Mouse (Mus musculus): ENCODE data around the gene Epb41l2. TPM values are rescaled to one million over a fixed set of nuclear protein-coding genes. Genes with fewer than 3 reads are reported as not detected.

The Epb41l2 gene
- polyA plus RNA-seq, 1 experiment from 2014 or later, result 95.3 TPM

DNA sequence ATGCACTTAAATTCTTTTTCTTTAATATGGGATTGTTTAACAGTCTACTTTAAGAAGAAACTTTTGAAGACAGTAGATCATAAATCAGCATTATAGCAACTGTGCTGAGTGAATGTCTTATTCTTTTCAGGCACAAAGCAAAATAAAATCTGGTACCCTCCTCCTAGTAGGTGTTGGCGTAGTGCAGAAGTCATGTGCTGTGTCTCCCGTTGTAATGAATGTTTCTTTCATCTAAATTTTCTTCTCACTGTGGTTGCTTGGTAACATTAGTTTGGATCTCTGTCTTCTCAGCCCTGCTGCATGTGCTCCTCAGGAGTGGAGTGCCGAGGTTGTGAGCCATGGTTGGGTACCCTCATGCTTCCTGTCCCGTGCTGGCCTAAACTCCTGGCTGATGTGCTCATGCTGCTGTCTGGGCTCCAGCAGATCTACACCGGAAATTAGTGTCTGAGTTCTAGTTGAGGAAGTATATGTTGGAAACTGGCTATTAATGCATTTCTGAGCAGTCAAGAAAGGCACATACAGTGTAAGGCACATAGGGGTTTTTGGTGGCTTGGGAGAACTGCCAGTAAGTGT is 87.4 kb downstream of the Epb41l2 start:
- no peak overlapping the region for H3K4me3 ChIP-seq (ENCODE audit: low read length)
- peaks cover 16% of the 10 kb centered on the region for H3K36me3 ChIP-seq (ENCODE audit: control insufficient read depth, insufficient read depth, low read length)
- H3K9ac ChIP-seq (ENCODE audit: low read length), result no peak overlapping the region
- no peak overlapping the region for H3K4me2 ChIP-seq (ENCODE audit: low read depth, low read length)
- H3K27me3 ChIP-seq (ENCODE audit: control insufficient read depth, insufficient read depth, low read depth, low read length), result no peaks in the 10 kb centered on the region
- peak overlapping the region; percentile 50 for H3K27ac ChIP-seq (ENCODE audit: low read length)
- H3K4me1 ChIP-seq (replicated peaks; ENCODE audit: control insufficient read depth, insufficient read depth, low read length), result peaks cover 20% of the 10 kb centered on the region
- 59% methylated on average over 5 of the region's 5 CpGs for WGBS
- H3K9me3 ChIP-seq (ENCODE audit: control insufficient read depth, low read length), result no peaks in the 10 kb centered on the region
- ATAC-seq (ENCODE audit: low read depth), result peak; percentile 69

DNA sequence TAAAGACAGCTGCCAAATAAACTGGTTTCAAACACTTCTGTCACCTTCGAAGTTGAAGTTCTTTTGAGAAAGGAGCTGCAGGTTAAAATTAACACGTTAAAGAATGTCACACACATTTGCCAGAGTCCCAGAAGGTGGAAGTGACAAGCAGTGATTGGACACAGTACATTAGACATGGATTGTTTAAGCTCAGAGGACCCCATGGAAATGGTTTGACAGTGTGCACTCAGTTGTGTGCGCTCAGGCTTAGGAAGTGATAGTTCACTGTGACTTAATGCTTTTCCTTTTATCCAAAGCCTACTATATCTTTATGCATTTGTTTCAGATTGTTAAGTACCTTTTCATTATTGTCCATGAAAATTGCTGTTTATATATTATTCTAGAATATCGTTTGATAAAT is 89.1 kb downstream of the Epb41l2 start:
- no peak overlapping the region for H3K4me2 ChIP-seq (ENCODE audit: low read depth, low read length)
- H3K4me3 ChIP-seq (ENCODE audit: low read length), result no peak overlapping the region
- no peaks in the 10 kb centered on the region for H3K27me3 ChIP-seq (ENCODE audit: control insufficient read depth, insufficient read depth, low read depth, low read length)
- no peak overlapping the region for H3K9ac ChIP-seq (ENCODE audit: low read length)
- peaks cover 20% of the 10 kb centered on the region for H3K4me1 ChIP-seq (replicated peaks; ENCODE audit: control insufficient read depth, insufficient read depth, low read length)
- WGBS, result 61% methylated on average over 4 of the region's 4 CpGs
- H3K27ac ChIP-seq (ENCODE audit: low read length), result no peak overlapping the region
- ATAC-seq (ENCODE audit: low read depth), result no peak
- H3K36me3 ChIP-seq (ENCODE audit: control insufficient read depth, insufficient read depth, low read length), result peaks cover 15% of the 10 kb centered on the region
- H3K9me3 ChIP-seq (ENCODE audit: control insufficient read depth, low read length), result no peaks in the 10 kb centered on the region

DNA sequence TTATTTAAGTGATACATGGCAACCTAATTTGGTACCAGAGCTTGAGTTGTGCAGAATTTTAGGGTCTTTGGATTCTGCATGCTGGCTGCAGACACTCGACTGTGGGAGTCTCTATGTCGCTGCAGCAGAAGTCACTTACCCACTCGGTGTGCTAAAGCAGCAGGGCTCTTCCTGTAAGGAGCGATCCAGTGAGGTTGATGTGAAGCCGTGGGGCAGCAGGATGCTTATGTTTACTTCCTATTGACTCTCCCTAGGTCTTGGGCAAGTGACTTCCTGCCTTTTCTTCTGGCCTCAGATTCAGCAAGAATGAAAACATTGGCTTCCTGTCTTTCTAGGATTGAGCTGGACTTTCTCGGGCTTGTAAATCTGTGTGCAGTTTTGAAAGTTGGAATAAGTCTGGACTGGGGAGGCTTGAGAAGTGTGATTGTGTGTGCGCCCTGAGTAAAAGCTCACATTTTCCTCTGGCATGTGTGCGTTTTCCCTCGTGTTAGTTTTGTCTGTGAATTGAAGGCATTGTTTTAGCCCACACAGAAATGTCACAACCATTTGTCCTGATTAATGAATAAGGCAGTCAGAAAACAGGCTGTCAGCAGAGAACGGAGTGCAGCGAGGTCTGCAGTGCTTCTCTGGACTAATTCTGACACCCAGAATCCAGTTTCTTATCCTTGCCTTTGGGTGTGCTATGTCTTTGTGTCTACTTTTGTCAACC is 89.9 kb downstream of the Epb41l2 start:
- peak overlapping the region; percentile 80 for H3K27ac ChIP-seq (ENCODE audit: low read length)
- no peaks in the 10 kb centered on the region for H3K27me3 ChIP-seq (ENCODE audit: control insufficient read depth, insufficient read depth, low read depth, low read length)
- WGBS, result 23% methylated on average over 11 of the region's 11 CpGs
- peak; percentile 75 for ATAC-seq (ENCODE audit: low read depth)
- H3K4me3 ChIP-seq (ENCODE audit: low read length), result peak overlapping the region; percentile 14; the same call in 1 of the 2 replicates
- H3K36me3 ChIP-seq (ENCODE audit: control insufficient read depth, insufficient read depth, low read length), result peaks cover 7% of the 10 kb centered on the region
- H3K4me2 ChIP-seq (ENCODE audit: low read depth, low read length), result peak overlapping the region; percentile 31
- peak overlapping the region; percentile 26; the same call in 1 of the 2 replicates for H3K9ac ChIP-seq (ENCODE audit: low read length)
- H3K9me3 ChIP-seq (ENCODE audit: control insufficient read depth, low read length), result no peaks in the 10 kb centered on the region
- peaks cover 20% of the 10 kb centered on the region for H3K4me1 ChIP-seq (replicated peaks; ENCODE audit: control insufficient read depth, insufficient read depth, low read length)

DNA sequence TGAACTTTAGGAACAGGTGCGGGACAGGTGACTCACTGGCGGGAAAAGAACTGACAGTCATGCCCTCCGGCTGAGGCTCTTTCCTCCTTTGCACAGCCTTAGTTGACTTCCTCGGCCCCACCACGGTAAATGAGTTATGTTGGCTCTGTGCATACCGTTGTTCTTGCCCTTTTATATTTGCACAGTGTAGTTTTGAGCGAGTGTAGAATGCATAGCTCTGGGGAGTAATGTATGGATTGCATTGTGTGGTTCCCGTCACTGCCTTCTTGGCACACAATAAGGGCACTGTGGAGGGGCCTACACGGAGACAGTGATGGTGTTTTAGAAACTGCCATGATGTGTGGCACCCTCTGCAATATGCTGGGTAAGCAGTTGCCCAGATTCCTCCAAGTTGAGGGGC is 93.6 kb downstream of the Epb41l2 start:
- Histone ChIP-seq H3K36me3 (ENCODE audit: control insufficient read depth, insufficient read depth, low read length) (no peaks in the 10 kb centered on the region), H3K4me1 (replicated peaks; ENCODE audit: control insufficient read depth, insufficient read depth, low read length) (peaks cover 10% of the 10 kb centered on the region), H3K27me3 (ENCODE audit: control insufficient read depth, insufficient read depth, low read depth, low read length) (no peaks in the 10 kb centered on the region), H3K4me3 (ENCODE audit: low read length) (no peak overlapping the region), H3K9ac (ENCODE audit: low read length) (no peak overlapping the region), H3K9me3 (ENCODE audit: control insufficient read depth, low read length) (no peaks in the 10 kb centered on the region), H3K4me2 (ENCODE audit: low read depth, low read length) (no peak overlapping the region), H3K27ac (ENCODE audit: low read length) (no peak overlapping the region)
- 57% methylated on average over 9 of the region's 9 CpGs for WGBS
- 0 out of 2 replicates have a peak, but pooled peaks have one; percentile 13 for ATAC-seq (ENCODE audit: low read depth)

DNA sequence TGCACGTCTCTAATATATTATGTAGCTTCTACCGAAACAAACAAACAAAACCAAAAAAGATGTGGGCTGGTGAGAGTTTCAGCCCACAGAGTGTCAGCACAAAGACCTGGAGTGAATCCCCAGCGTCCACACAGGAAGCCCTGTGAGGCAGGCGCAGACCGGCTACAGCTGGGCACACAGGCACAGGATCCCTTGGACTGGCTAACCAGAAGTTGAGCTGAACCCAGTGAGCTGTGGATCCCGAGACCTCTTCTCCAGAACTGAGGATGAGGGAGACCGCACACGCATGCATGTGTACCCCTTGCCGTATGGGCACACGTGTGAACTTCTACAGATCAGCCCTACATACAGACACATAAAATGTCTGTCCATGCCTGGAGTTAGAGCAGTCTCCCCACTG is 94.2 kb downstream of the Epb41l2 start:
- WGBS, result 82% methylated on average over 10 of the region's 10 CpGs
- Histone ChIP-seq H3K27ac (ENCODE audit: low read length) (no peak overlapping the region), H3K9me3 (ENCODE audit: control insufficient read depth, low read length) (no peaks in the 10 kb centered on the region)

DNA sequence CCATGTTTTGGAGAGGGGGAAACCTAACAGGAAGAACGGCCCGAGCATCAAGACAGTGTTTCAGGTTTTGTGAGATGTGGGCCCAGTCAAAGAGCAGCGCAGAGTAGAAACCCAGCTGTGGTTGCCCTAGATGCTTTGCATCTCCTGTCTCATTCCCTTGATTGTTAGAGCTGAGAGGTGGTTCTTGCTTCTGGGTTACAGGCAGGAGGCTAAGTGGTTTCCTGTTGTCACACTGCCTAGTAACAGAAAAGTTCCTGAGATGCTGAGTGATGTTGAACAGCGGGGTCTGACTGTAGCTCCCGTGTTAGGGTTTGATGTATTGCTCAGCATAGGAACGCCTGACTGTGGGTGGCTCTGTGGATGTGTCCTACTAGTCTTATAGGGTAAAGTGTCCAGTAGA is 97.5 kb downstream of the Epb41l2 start:
- H3K4me3 ChIP-seq (ENCODE audit: low read length), result no peak overlapping the region
- H3K9me3 ChIP-seq (ENCODE audit: control insufficient read depth, low read length), result no peaks in the 10 kb centered on the region
- WGBS, result 76% methylated on average over 6 of the region's 6 CpGs
- ATAC-seq (ENCODE audit: low read depth), result no peak
- no peak overlapping the region for H3K27ac ChIP-seq (ENCODE audit: low read length)
- H3K4me1 ChIP-seq (replicated peaks; ENCODE audit: control insufficient read depth, insufficient read depth, low read length), result no peaks in the 10 kb centered on the region
- H3K9ac ChIP-seq (ENCODE audit: low read length), result no peak overlapping the region
- no peaks in the 10 kb centered on the region for H3K36me3 ChIP-seq (ENCODE audit: control insufficient read depth, insufficient read depth, low read length)
- H3K27me3 ChIP-seq (ENCODE audit: control insufficient read depth, insufficient read depth, low read depth, low read length), result no peaks in the 10 kb centered on the region
- H3K4me2 ChIP-seq (ENCODE audit: low read depth, low read length), result no peak overlapping the region

More for the DNA sequence above, 94.2 kb downstream of the Epb41l2 start:
- peaks cover 10% of the 10 kb centered on the region for H3K4me1 ChIP-seq (replicated peaks; ENCODE audit: control insufficient read depth, insufficient read depth, low read length)
- ATAC-seq (ENCODE audit: low read depth), result no peak
- H3K27me3 ChIP-seq (ENCODE audit: control insufficient read depth, insufficient read depth, low read depth, low read length), result no peaks in the 10 kb centered on the region
- no peak overlapping the region for H3K9ac ChIP-seq (ENCODE audit: low read length)
- H3K4me2 ChIP-seq (ENCODE audit: low read depth, low read length), result no peak overlapping the region
- no peak overlapping the region for H3K4me3 ChIP-seq (ENCODE audit: low read length)
- H3K36me3 ChIP-seq (ENCODE audit: control insufficient read depth, insufficient read depth, low read length), result no peaks in the 10 kb centered on the region

DNA sequence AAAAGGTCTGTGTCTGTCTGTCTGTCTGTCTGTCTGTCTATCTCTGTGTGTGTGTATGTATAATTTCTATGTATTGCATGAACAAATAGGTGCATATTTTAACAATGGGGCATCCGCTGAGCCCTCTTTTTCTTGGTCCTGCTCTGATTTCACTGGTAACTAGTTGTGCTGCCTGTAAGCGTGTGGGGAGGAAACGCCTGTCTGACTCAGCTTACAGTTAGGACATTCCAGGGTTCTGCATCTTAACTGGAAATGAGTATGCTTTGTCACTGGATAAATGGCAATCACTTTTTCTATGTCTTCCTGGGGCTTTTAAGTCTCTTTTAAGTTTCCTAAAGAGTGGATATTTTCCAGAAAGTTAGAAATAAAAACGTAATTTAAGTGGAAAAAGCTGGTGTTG is 98.4 kb downstream of the Epb41l2 start:
- WGBS, result 78% methylated on average over 4 of the region's 4 CpGs
- Histone ChIP-seq H3K4me1 (replicated peaks; ENCODE audit: control insufficient read depth, insufficient read depth, low read length) (no peaks in the 10 kb centered on the region), H3K27me3 (ENCODE audit: control insufficient read depth, insufficient read depth, low read depth, low read length) (no peaks in the 10 kb centered on the region), H3K4me3 (ENCODE audit: low read length) (no peak overlapping the region), H3K27ac (ENCODE audit: low read length) (no peak overlapping the region), H3K9me3 (ENCODE audit: control insufficient read depth, low read length) (no peaks in the 10 kb centered on the region), H3K36me3 (ENCODE audit: control insufficient read depth, insufficient read depth, low read length) (no peaks in the 10 kb centered on the region), H3K9ac (ENCODE audit: low read length) (no peak overlapping the region), H3K4me2 (ENCODE audit: low read depth, low read length) (no peak overlapping the region)
- no peak for ATAC-seq (ENCODE audit: low read depth)

DNA sequence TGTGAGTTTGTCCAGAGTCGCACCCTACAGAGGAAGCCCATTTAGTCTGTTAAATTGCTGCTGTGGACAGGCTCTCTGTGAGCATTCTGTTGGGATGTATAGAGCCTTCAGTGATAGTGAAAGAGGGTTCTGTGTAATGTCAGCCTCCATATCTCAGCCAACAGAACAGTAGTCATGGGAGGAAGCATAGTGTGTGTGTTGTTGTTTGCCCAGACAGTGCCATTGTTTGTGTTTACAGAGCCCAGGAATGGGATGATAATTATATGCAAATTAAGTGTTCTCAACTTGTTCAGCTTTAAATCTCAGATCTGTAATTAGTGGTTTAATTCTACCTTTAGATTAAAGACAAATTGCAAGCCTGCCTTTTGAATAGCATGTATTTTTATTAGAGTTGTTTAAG is 102.2 kb downstream of the Epb41l2 start:
- no peaks in the 10 kb centered on the region for H3K27me3 ChIP-seq (ENCODE audit: control insufficient read depth, insufficient read depth, low read depth, low read length)
- H3K9ac ChIP-seq (ENCODE audit: low read length), result no peak overlapping the region
- ATAC-seq (ENCODE audit: low read depth), result no peak
- 78% methylated on average over 1 of the region's 1 CpGs for WGBS
- H3K4me2 ChIP-seq (ENCODE audit: low read depth, low read length), result no peak overlapping the region
- no peak overlapping the region for H3K4me3 ChIP-seq (ENCODE audit: low read length)
- H3K27ac ChIP-seq (ENCODE audit: low read length), result no peak overlapping the region
- no peaks in the 10 kb centered on the region for H3K36me3 ChIP-seq (ENCODE audit: control insufficient read depth, insufficient read depth, low read length)
- H3K9me3 ChIP-seq (ENCODE audit: control insufficient read depth, low read length), result no peaks in the 10 kb centered on the region
- H3K4me1 ChIP-seq (replicated peaks; ENCODE audit: control insufficient read depth, insufficient read depth, low read length), result no peaks in the 10 kb centered on the region

DNA sequence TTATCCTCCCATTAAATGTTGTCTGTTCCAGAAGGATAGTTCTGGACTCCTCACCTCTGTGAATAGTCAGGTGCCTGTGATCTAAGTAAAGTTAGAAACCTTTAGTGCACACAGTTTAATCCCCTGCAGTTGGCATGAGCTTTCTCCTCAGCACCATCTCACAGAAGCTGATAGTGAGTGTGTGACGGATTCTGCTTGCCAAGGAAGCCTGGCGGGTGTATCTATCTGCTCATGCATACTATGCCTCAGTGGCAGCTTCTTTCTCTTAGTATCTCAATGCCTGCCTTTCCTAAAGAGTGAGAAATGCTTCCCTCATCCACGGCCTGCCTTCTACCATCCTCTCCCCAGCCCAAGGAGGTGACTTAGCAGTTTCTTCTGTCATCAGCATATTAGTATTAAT is 103.1 kb downstream of the Epb41l2 start:
- Histone ChIP-seq H3K9me3 (ENCODE audit: control insufficient read depth, low read length) (no peaks in the 10 kb centered on the region), H3K4me1 (replicated peaks; ENCODE audit: control insufficient read depth, insufficient read depth, low read length) (no peaks in the 10 kb centered on the region), H3K4me2 (ENCODE audit: low read depth, low read length) (no peak overlapping the region), H3K27ac (ENCODE audit: low read length) (no peak overlapping the region), H3K4me3 (ENCODE audit: low read length) (no peak overlapping the region), H3K9ac (ENCODE audit: low read length) (no peak overlapping the region), H3K36me3 (ENCODE audit: control insufficient read depth, insufficient read depth, low read length) (no peaks in the 10 kb centered on the region), H3K27me3 (ENCODE audit: control insufficient read depth, insufficient read depth, low read depth, low read length) (no peaks in the 10 kb centered on the region)
- 76% methylated on average over 3 of the region's 3 CpGs for WGBS
- no peak for ATAC-seq (ENCODE audit: low read depth)

Measured in lung, embryonic 16.5 days (tissue).